Mouse (Mus musculus) cerebellum, adult 2 months (tissue): Measurements from ENCODE around the gene Ccng2. TPM values are rescaled to one million over a fixed set of nuclear protein-coding genes. Genes with fewer than 3 reads are reported as not detected.

Source experiments
- DNase-seq, 2 experiments: peaks; one replicate each; pipeline ENCODE4 v3.0.0; 2021
- H3K27ac ChIP-seq: fragments of 200-500 bp; 2 replicates; pipeline ENCODE4 v1.5.1; 2012; ENCODE audit warnings: low read length, control low read depth, inconsistent platforms; ENCODE audit not compliant: insufficient read depth
- H3K27me3 ChIP-seq: fragments of 200-500 bp; 2 replicates; pipeline ENCODE4 v1.6.1; 2012; ENCODE audit warnings: inconsistent platforms, mild to moderate bottlenecking, low read length, moderate library complexity; ENCODE audit not compliant: control insufficient read depth, insufficient read depth
- H3K4me1 ChIP-seq: fragments of 200-500 bp; 2 replicates; pipeline ENCODE4 v1.6.1; 2011; ENCODE audit warnings: low read length; ENCODE audit not compliant: control insufficient read depth, insufficient read depth
- H3K4me3 ChIP-seq: fragments of 200-500 bp; replicated peaks from 2 replicates; pipeline ENCODE3; 2011; ENCODE audit warnings: mild to moderate bottlenecking, low read depth, low read length, control low read depth; ENCODE audit not compliant: insufficient read depth
- CTCF ChIP-seq: fragments of 200-500 bp; IDR thresholded peaks from 2 replicates; pipeline ENCODE4 v1.5.1; 2011; ENCODE audit warnings: low read depth, mild to moderate bottlenecking, control low read depth, low read length, moderate library complexity, borderline replicate concordance; ENCODE audit not compliant: insufficient read depth
- POLR2A ChIP-seq: fragments of 200-500 bp; IDR thresholded peaks from 2 replicates; pipeline ENCODE4 v1.6.1; 2011; ENCODE audit warnings: low read length, control low read depth, borderline replicate concordance; ENCODE audit not compliant: insufficient read depth
- WGBS: fragments of 180-500 bp; shearing (Covaris S2); methylation state at CpG from one replicate; pipeline ENCODE4 v1.1.7; 2018; 5-methylcytosine and 5-hydroxymethylcytosine counted together
- polyA plus RNA-seq: library from polyadenylated mRNA; depleted of rRNA; stranded (reverse); fragments of >200 nt; gene quantifications from 2 replicates; pipeline ENCODE4 v1.2.3, GENCODE M21; 2012; rRNA removed

Ccng2 gene
- 47.2 and 48.2 TPM in 2 replicates for polyA plus RNA-seq

- H3K4me3 ChIP-seq, result peak within 1 kb of the TSS; percentile 86
- whole genome bisulfite sequencing, result under 1% methylated on average over 54 of the region's 54 CpGs
- TF ChIP-seq POLR2A (peak; percentile 86), CTCF (no peak)
- H3K27ac ChIP-seq, result peak within 1 kb of the TSS; percentile 90
- H3K4me1 ChIP-seq, result no peaks in the 10 kb centered on the region
- H3K27me3 ChIP-seq, result no peaks in the 10 kb centered on the region
- DNase-seq, result peak; percentile 97 to 98
Observed at GRCm38 (mm10) chr5:93266883-93267704, at the start of gene Ccng2. Gene Ccng2 (plus strand): TSS chr5:93267257.

DNA sequence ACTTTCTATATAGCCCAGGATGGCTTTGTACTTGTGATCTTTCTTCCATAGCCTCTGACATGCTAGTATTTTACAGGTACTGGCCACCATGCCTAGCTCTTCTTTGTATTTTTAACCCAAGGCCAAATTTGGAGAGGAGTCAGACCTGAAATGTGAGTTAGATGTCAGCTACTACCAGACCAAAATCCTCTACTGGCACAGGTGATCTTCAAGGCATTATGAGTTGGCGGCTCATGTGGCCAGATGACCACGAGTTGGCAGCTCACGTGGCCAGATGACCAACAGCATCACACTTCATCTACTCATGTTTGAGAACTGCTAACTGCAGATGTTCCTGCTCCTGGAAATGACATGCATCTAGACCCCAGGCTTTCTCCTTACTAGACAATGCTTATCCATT lies 48.7 kb upstream of the Ccng2 start:
- Histone ChIP-seq H3K27ac (no peak overlapping the region), H3K27me3 (no peaks in the 10 kb centered on the region), H3K4me1 (peaks cover 3% of the 10 kb centered on the region; the same call in 1 of the 2 replicates), H3K4me3 (no peak overlapping the region)
- WGBS, result 75% methylated on average over 3 of the region's 3 CpGs
- TF ChIP-seq POLR2A (no peak), CTCF (no peak)
- DNase-seq, result no peak

GRCm38 (mm10) chr5:93221661-93222060 lies 45.4 kb upstream of the Ccng2 start:
- 6% methylated on average over 3 of the region's 3 CpGs for WGBS
- TF ChIP-seq POLR2A (no peak), CTCF (no peak)
- Histone ChIP-seq H3K27ac (peak overlapping the region; percentile 87; the same call in 1 of the 2 replicates), H3K27me3 (no peaks in the 10 kb centered on the region), H3K4me1 (peaks cover 11% of the 10 kb centered on the region; the same call in 1 of the 2 replicates), H3K4me3 (no peak overlapping the region)
- DNase-seq, result peak; percentile 67 to 79

GRCm38 (mm10) chr5:93224549-93224948 lies 42.5 kb upstream of the Ccng2 start:
- Histone ChIP-seq H3K27ac (no peak overlapping the region), H3K4me3 (no peak overlapping the region), H3K27me3 (no peaks in the 10 kb centered on the region), H3K4me1 (peaks cover 11% of the 10 kb centered on the region; the same call in 1 of the 2 replicates)
- no peak for DNase-seq
- no peak for TF ChIP-seq POLR2A
- TF ChIP-seq CTCF, result no peak
- WGBS, result 57% methylated on average over 2 of the region's 2 CpGs

GRCm38 (mm10) chr5:93227157-93227556 lies 39.9 kb upstream of the Ccng2 start:
- Histone ChIP-seq H3K27ac (no peak overlapping the region), H3K4me1 (peaks cover 13% of the 10 kb centered on the region; the same call in 1 of the 2 replicates), H3K4me3 (no peak overlapping the region), H3K27me3 (no peaks in the 10 kb centered on the region)
- whole genome bisulfite sequencing, result 95% methylated on average over 3 of the region's 3 CpGs
- no peak for DNase-seq
- TF ChIP-seq POLR2A, result no peak
- no peak for TF ChIP-seq CTCF

- peaks cover 28% of the 10 kb centered on the region; the same call in 1 of the 2 replicates for H3K4me1 ChIP-seq
- H3K4me3 ChIP-seq, result no peak overlapping the region
- no peak overlapping the region for H3K27ac ChIP-seq
- no peak for DNase-seq
- H3K27me3 ChIP-seq, result no peaks in the 10 kb centered on the region
- no peak for TF ChIP-seq POLR2A
- no peak for TF ChIP-seq CTCF
- 91% methylated on average over 2 of the region's 2 CpGs for WGBS
Observed at GRCm38 (mm10) chr5:93229527-93229926, 37.5 kb upstream of the Ccng2 start.

GRCm38 (mm10) chr5:93231721-93232120 lies 35.3 kb upstream of the Ccng2 start:
- H3K4me1 ChIP-seq, result peaks cover 36% of the 10 kb centered on the region; the same call in 1 of the 2 replicates
- WGBS, result 50% methylated on average over 3 of the region's 3 CpGs
- TF ChIP-seq CTCF (no peak), POLR2A (no peak)
- H3K27ac ChIP-seq, result no peak overlapping the region
- DNase-seq, result peak; percentile 51 to 67
- no peak overlapping the region for H3K4me3 ChIP-seq
- H3K27me3 ChIP-seq, result no peaks in the 10 kb centered on the region

DNA sequence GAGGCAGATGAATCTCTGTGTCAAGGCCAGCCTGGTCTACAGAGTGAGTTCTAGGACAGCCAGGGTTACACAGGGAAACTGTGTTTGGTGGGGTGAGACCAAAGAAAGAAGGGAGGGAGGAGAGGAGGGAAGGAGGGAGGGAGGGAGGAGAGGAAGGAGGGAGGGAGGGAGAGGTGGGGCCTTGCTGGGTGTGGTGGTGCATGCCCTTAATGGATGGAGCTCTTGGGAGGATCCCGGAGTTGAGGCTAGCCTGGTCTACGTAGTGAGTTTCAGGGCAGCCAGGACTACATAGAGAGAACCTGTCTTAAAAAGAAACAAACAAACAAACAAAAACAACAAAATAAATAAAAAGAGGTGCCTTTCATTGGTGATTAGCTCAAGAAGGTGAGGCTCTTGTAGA lies 34.2 kb upstream of the Ccng2 start:
- Histone ChIP-seq H3K27ac (peak overlapping the region; percentile 84; the same call in 1 of the 2 replicates), H3K27me3 (no peaks in the 10 kb centered on the region), H3K4me3 (no peak overlapping the region), H3K4me1 (peaks cover 37% of the 10 kb centered on the region; the same call in 1 of the 2 replicates)
- no peak for DNase-seq
- no peak for TF ChIP-seq POLR2A
- WGBS, result 96% methylated on average over 2 of the region's 2 CpGs
